Mouse (Mus musculus) thymus, adult 2 months (tissue): Measurements from ENCODE around the gene Rap1b. TPM values are rescaled to one million over a fixed set of nuclear protein-coding genes. Genes with fewer than 3 reads are reported as not detected.

ENCODE experiments used
- DNase-seq: peaks from one replicate; pipeline ENCODE4 v3.0.0; 2021
- H3K27ac ChIP-seq: fragments of 200-500 bp; 2 replicates; pipeline ENCODE4 v1.5.1; 2012; ENCODE audit warnings: low read length, control low read depth; ENCODE audit not compliant: control insufficient read depth, insufficient read depth
- H3K27me3 ChIP-seq: fragments of 200-500 bp; 2 replicates; pipeline ENCODE4 v1.6.1; 2012; ENCODE audit warnings: mild to moderate bottlenecking, low read length, moderate library complexity, mixed read lengths; ENCODE audit not compliant: control insufficient read depth, insufficient read depth
- H3K36me3 ChIP-seq: fragments of 200-500 bp; 2 replicates; pipeline ENCODE4 v1.6.1; 2012; ENCODE audit warnings: mild to moderate bottlenecking, low read length, moderate library complexity; ENCODE audit not compliant: control insufficient read depth, insufficient read depth
- H3K4me1 ChIP-seq: fragments of 200-500 bp; replicated peaks from 2 replicates; pipeline ENCODE4 v1.6.1; 2012; ENCODE audit warnings: low read length; ENCODE audit not compliant: control insufficient read depth, insufficient read depth
- H3K4me3 ChIP-seq: fragments of 200-500 bp; 2 replicates; pipeline ENCODE4 v1.5.1; 2012; ENCODE audit warnings: mild to moderate bottlenecking, low read length, control low read depth, moderate library complexity; ENCODE audit not compliant: control insufficient read depth, insufficient read depth
- CTCF ChIP-seq: fragments of 200-500 bp; IDR thresholded peaks from 2 replicates; pipeline ENCODE4 v1.5.1; 2012; ENCODE audit warnings: mild to moderate bottlenecking, control low read depth, low read length, moderate library complexity, borderline replicate concordance; ENCODE audit not compliant: control insufficient read depth, poor library complexity, insufficient read depth; ENCODE audit errors: extremely low read depth
- POLR2A ChIP-seq: fragments of 200-500 bp; IDR thresholded peaks from 2 replicates; pipeline ENCODE4 v1.6.1; 2012; ENCODE audit warnings: mild to moderate bottlenecking, low read length, control low read depth, moderate library complexity; ENCODE audit not compliant: control insufficient read depth, poor library complexity, insufficient read depth; ENCODE audit errors: extremely low read depth
- WGBS: fragments of 180-500 bp; shearing (Covaris S2); methylation state at CpG from one replicate; pipeline ENCODE4 v1.1.7; 2018; 5-methylcytosine and 5-hydroxymethylcytosine counted together
- polyA plus RNA-seq: library from polyadenylated mRNA; depleted of rRNA; stranded (reverse); fragments of >200 nt; gene quantifications from 2 replicates; pipeline ENCODE4 v1.2.3, GENCODE M21; 2012

The Rap1b gene
- polyA plus RNA-seq, 1 experiment: 60.9 TPM

DNA sequence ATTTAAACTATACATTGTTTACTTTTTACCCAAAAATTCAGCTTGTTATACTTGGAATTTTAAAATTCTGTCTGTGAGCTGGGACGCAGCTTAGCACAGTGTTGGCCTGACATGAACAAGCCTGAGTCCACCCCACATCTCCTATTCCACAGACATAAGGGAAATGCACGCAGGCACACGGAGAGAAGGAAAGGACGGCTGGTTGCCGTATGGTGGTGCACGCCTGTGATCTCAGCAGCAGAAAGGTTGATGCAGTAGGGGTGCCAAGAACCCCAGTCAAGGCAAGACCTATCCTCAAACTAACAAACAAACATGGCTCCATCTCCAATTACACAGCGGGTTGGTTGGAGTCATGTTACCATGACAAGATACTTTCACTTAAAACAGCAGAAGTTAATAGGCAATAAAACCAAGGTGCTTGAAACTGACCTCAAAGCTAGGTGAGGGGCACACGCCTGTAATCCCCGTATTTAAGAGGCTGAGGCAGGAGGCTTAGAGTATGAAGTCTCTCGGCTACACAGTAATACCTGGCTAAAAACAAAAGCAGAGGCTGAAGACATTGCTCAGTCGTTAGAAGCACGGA, 67.4 kb downstream of the Rap1b start:
- TF ChIP-seq POLR2A (no peak), CTCF (no peak)
- no peak for DNase-seq
- H3K27me3 ChIP-seq: no peaks in the 10 kb centered on the region
- no peaks in the 10 kb centered on the region for H3K4me1 ChIP-seq
- H3K4me3 ChIP-seq: no peak overlapping the region
- WGBS: 98% methylated on average over 12 of the region's 12 CpGs
- no peak overlapping the region for H3K27ac ChIP-seq
- peaks cover 72% of the 10 kb centered on the region for H3K36me3 ChIP-seq

DNA sequence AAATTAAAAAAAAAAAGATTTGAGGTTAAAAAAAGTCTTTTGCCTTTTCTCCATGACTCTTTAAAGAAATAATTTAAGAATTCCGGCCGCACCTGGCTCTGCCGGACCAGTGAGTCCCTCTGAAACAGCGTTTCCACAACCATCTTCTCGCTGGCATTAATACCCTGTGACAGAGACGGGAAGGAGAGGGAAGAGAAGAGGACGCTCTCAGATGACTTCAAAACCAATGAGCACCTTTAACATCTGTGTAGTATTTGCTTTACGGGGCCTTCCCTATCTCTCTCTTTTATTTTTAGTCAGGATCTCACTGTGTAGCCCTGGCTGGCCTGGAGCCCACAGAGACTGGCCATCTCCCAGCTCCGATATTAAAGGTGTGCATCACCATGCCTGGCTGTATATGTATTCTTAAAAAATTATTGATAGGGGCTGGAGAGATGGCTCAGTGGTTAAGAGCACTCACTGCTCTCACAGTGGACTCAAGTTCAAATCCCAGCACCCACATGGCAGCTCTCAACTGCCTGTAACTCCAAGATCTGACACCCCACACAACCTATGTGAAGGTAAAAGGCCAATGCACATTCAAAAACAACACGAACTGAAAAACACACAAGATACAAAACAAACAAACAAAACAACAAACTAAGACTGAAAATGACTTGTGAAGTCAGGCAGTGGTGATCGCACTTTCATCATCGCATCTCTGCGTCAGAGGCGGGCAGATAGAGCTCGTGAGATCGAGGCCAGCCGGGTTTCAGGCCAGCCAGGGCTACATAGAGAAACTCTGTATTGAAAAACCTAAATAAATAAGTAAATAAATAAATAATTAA, 68.1 kb downstream of the Rap1b start:
- H3K4me3 ChIP-seq: no peak overlapping the region
- WGBS: 96% methylated on average over 17 of the region's 17 CpGs
- peaks cover 79% of the 10 kb centered on the region for H3K36me3 ChIP-seq
- no peaks in the 10 kb centered on the region for H3K4me1 ChIP-seq
- no peak for DNase-seq
- no peak overlapping the region for H3K27ac ChIP-seq
- TF ChIP-seq CTCF (no peak), POLR2A (no peak)
- H3K27me3 ChIP-seq: no peaks in the 10 kb centered on the region

DNA sequence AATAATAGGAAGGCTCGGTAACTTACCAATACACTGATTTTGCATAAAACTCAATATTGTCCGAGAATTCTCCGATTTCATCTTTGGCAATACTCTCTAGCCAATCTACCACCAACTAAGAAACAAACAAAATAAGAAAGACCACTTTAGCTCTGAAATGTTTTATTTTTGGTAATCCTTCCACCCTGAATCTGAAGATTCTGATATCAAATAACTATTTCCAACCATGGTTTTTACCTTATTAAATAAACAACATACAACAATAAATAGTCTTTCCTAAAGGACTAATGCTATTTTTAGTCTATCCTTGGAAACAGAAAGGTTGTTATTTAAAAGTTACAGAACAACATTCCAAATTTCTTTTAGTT, 68.7 kb downstream of the Rap1b start:
- no peaks in the 10 kb centered on the region for H3K27me3 ChIP-seq
- H3K36me3 ChIP-seq: peaks cover 78% of the 10 kb centered on the region
- H3K4me3 ChIP-seq: no peak overlapping the region
- no peaks in the 10 kb centered on the region for H3K4me1 ChIP-seq
- WGBS: 96% methylated on average over 3 of the region's 3 CpGs
- DNase-seq: no peak
- TF ChIP-seq CTCF (no peak), POLR2A (no peak)
- H3K27ac ChIP-seq: no peak overlapping the region

DNA sequence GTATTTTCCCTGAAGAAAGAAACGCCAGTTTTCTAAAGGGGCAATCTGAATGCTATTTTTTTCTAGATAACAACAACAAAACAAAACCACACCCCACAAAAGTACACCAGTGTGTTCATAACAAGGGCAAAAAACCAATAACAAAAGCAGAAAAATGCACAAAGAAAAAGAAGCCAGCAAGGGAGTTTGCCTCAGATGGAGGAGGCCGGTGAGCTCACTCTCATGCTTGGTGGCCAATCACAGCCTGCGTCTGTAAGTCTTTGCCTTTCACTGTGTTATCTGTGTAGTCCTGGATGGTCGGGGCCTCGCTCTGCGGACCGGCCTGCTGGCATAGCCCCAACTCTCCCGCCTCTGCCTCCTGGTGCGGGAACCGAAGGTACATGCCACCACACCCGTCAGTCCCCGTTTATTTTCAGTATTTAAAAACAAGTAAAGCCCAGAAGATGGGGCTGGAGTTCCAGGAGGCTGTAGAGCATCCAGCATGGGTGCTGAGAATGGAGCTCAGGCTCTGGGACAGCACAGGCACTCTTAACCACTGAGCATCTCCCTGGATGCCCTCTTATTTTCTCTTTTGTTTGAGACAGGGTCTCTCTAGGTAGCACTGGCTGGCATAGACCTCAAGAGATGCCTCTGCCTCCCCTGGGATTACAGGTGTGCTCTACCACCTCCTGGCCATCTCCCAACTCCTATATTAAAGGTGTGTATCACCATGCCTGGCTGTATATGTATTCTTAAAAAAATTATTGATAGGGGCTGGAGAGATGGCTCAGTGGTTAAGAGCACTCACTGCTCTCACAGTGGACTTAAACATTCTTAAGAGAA, 69.3 kb downstream of the Rap1b start:
- 95% methylated on average over 12 of the region's 12 CpGs for WGBS
- Histone ChIP-seq H3K27ac (no peak overlapping the region), H3K4me3 (no peak overlapping the region), H3K4me1 (no peaks in the 10 kb centered on the region), H3K27me3 (no peaks in the 10 kb centered on the region), H3K36me3 (peaks cover 73% of the 10 kb centered on the region)
- DNase-seq: no peak
- TF ChIP-seq POLR2A (no peak), CTCF (no peak)

DNA sequence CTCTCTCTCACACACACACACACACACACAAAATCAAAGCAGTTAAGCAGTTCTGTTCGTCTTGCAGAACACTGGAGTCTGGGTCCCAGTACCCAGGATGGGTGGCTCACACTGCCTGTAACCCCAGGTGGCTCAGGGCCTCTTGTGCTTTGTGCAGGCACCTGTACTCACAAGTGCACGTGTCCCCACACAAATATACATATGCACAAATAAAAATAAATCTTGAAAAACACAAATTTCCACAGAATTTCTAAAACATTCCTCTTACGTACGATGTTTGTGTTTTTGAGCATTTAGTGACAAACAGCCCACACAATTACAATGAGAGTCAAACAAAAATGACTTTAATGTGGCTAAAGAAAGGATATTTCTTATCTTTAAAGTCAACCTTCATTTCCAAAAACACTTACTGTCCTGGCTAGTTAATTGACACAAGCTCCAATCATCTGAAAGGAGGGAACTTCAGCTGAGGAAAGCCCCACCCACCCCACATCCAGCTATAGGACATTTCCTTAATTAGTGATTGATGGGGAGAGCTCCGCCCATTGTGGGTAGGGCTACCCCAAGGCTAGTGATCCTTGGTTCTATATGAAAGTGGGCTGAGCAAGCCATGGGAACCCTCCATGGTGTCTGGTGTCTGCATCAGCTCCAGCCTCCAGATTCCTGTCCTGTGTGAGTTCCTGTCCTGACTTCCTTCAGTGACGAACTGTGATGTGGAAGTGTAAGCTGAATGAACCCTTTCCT, 70.3 kb downstream of the Rap1b start:
- no peak for TF ChIP-seq POLR2A
- TF ChIP-seq CTCF: no peak
- H3K4me3 ChIP-seq: no peak overlapping the region
- H3K27me3 ChIP-seq: no peaks in the 10 kb centered on the region
- H3K36me3 ChIP-seq: peaks cover 68% of the 10 kb centered on the region
- no peak for DNase-seq
- no peak overlapping the region for H3K27ac ChIP-seq
- no peaks in the 10 kb centered on the region for H3K4me1 ChIP-seq
- 93% methylated on average over 6 of the region's 6 CpGs for WGBS

DNA sequence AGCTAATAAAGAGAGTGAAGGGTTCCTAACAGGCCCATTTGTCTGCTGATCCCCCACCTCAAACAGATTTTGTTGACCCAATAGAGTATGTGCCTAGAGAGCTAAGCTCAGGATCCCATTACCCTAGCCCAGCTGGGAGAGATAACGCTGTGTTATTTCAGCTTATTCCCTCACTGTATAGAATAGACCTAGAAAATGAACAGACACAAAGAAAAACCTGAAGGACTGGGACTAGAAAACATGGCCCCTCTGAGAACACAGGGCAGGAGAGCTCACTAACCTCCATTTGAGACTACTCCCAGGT, 71.1 kb downstream of the Rap1b start:
- H3K4me3 ChIP-seq: no peak overlapping the region
- H3K27me3 ChIP-seq: no peaks in the 10 kb centered on the region
- WGBS: 100% methylated on average over 1 of the region's 1 CpGs
- peaks cover 70% of the 10 kb centered on the region for H3K36me3 ChIP-seq
- no peak overlapping the region for H3K27ac ChIP-seq
- DNase-seq: no peak
- TF ChIP-seq CTCF (no peak), POLR2A (no peak)
- H3K4me1 ChIP-seq: no peaks in the 10 kb centered on the region
